Mouse (Mus musculus): ENCODE data around the gene Dtx3. TPM values are rescaled to one million over a fixed set of nuclear protein-coding genes. Genes with fewer than 3 reads are reported as not detected.
A peak's percentile ranks its signal among the peaks of the same experiment; 100 is the strongest.
"Not testable (repeated sequence)": the region's sequence is repeated elsewhere in the genome, so short reads cannot be mapped to it uniquely, and the experiment has no call there.

Gene Dtx3
- polyA plus RNA-seq, 1 experiment from 2014 or later: 129 TPM

- H3K36me3 ChIP-seq: peaks cover 78% of the 10 kb centered on the region
- no peak overlapping the region for H3K4me3 ChIP-seq (replicated peaks)
- peaks cover 36% of the 10 kb centered on the region for H3K4me1 ChIP-seq
- H3K4me2 ChIP-seq: no peak overlapping the region
- H3K9me3 ChIP-seq (replicated peaks): no peaks in the 10 kb centered on the region
- ATAC-seq (replicated peaks; ENCODE audit: low FRiP score): no peak
- no peaks in the 10 kb centered on the region for H3K27me3 ChIP-seq
- 83% methylated on average over 8 of the region's 8 CpGs for WGBS
- no peak overlapping the region for H3K27ac ChIP-seq
- H3K9ac ChIP-seq: no peak overlapping the region
These were observed 4.8 kb upstream of the Dtx3 start for GRCm38 (mm10) chr10:127200279-127200678.

- H3K27ac ChIP-seq: no peak overlapping the region
- no peak overlapping the region for H3K4me2 ChIP-seq
- WGBS: 78% methylated on average over 11 of the region's 11 CpGs
- H3K9ac ChIP-seq: no peak overlapping the region
- peaks cover 44% of the 10 kb centered on the region for H3K4me1 ChIP-seq
- no peak overlapping the region for H3K4me3 ChIP-seq (replicated peaks)
- ATAC-seq (replicated peaks; ENCODE audit: low FRiP score): no peak
- H3K9me3 ChIP-seq (replicated peaks): no peaks in the 10 kb centered on the region
- H3K27me3 ChIP-seq: no peaks in the 10 kb centered on the region
- H3K36me3 ChIP-seq: peaks cover 70% of the 10 kb centered on the region
These were observed 3.9 kb upstream of the Dtx3 start for GRCm38 (mm10) chr10:127199474-127199873.

GRCm38 (mm10) chr10:127199068-127199467, 3.5 kb upstream of the Dtx3 start:
- no peaks in the 10 kb centered on the region for H3K27me3 ChIP-seq
- no peak overlapping the region for H3K4me2 ChIP-seq
- WGBS: 46% methylated on average over 5 of the region's 5 CpGs
- no peak overlapping the region for H3K9ac ChIP-seq
- H3K4me1 ChIP-seq: peaks cover 48% of the 10 kb centered on the region
- H3K27ac ChIP-seq: peak overlapping the region; percentile 45; the same call in 1 of the 2 replicates
- H3K36me3 ChIP-seq: peaks cover 67% of the 10 kb centered on the region
- H3K4me3 ChIP-seq (replicated peaks): no peak overlapping the region
- no peak for ATAC-seq (replicated peaks; ENCODE audit: low FRiP score)
- no peaks in the 10 kb centered on the region for H3K9me3 ChIP-seq (replicated peaks)

GRCm38 (mm10) chr10:127198492-127198891, 3.0 kb upstream of the Dtx3 start:
- Histone ChIP-seq H3K9me3 (replicated peaks) (no peaks in the 10 kb centered on the region), H3K4me1 (peaks cover 49% of the 10 kb centered on the region), H3K36me3 (peaks cover 62% of the 10 kb centered on the region), H3K9ac (no peak overlapping the region), H3K4me2 (no peak overlapping the region), H3K27ac (peak overlapping the region; percentile 45; the same call in 1 of the 2 replicates), H3K27me3 (no peaks in the 10 kb centered on the region), H3K4me3 (replicated peaks) (no peak overlapping the region)
- WGBS: 43% methylated on average over 2 of the region's 2 CpGs
- ATAC-seq (replicated peaks; ENCODE audit: low FRiP score): no peak

GRCm38 (mm10) chr10:127197505-127198110, 2.1 kb upstream of the Dtx3 start:
- WGBS: 74% methylated on average over 11 of the region's 11 CpGs
- H3K4me1 ChIP-seq: peaks cover 57% of the 10 kb centered on the region
- H3K4me2 ChIP-seq: no peak overlapping the region
- no peak overlapping the region for H3K4me3 ChIP-seq (replicated peaks)
- H3K9ac ChIP-seq: no peak overlapping the region
- no peak for ATAC-seq (replicated peaks; ENCODE audit: low FRiP score)
- peaks cover 61% of the 10 kb centered on the region for H3K36me3 ChIP-seq
- no peaks in the 10 kb centered on the region for H3K9me3 ChIP-seq (replicated peaks)
- peak overlapping the region; percentile 97 for H3K27ac ChIP-seq
- H3K27me3 ChIP-seq: no peaks in the 10 kb centered on the region

GRCm38 (mm10) chr10:127197104-127197503, 1.6 kb upstream of the Dtx3 start:
- WGBS: 92% methylated on average over 8 of the region's 8 CpGs
- no peak overlapping the region for H3K4me3 ChIP-seq (replicated peaks)
- peaks cover 61% of the 10 kb centered on the region for H3K36me3 ChIP-seq
- H3K9me3 ChIP-seq (replicated peaks): no peaks in the 10 kb centered on the region
- peak overlapping the region; percentile 97 for H3K27ac ChIP-seq
- H3K4me2 ChIP-seq: no peak overlapping the region
- ATAC-seq (replicated peaks; ENCODE audit: low FRiP score): no peak
- peaks cover 61% of the 10 kb centered on the region for H3K4me1 ChIP-seq
- no peaks in the 10 kb centered on the region for H3K27me3 ChIP-seq
- H3K9ac ChIP-seq: no peak overlapping the region

- ATAC-seq (replicated peaks; ENCODE audit: low FRiP score): peak; percentile 80
- Histone ChIP-seq H3K4me3 (replicated peaks) (peak overlapping the region; percentile 96), H3K36me3 (peaks cover 58% of the 10 kb centered on the region), H3K9me3 (replicated peaks) (no peaks in the 10 kb centered on the region), H3K4me1 (peaks cover 64% of the 10 kb centered on the region), H3K4me2 (peak overlapping the region; percentile 94), H3K9ac (peak overlapping the region; percentile 91; the same call in 1 of the 2 replicates), H3K27ac (peak overlapping the region; percentile 97), H3K27me3 (no peaks in the 10 kb centered on the region)
- 3% methylated on average over 5 of the region's 5 CpGs for WGBS
These were observed 864 bp upstream of the Dtx3 start for GRCm38 (mm10) chr10:127196392-127196791.

- H3K9me3 ChIP-seq (replicated peaks): no peaks in the 10 kb centered on the region
- H3K9ac ChIP-seq: peak overlapping the region; percentile 91
- no peaks in the 10 kb centered on the region for H3K27me3 ChIP-seq
- H3K4me2 ChIP-seq: peak overlapping the region; percentile 94
- peak overlapping the region; percentile 97 for H3K27ac ChIP-seq
- H3K36me3 ChIP-seq: peaks cover 50% of the 10 kb centered on the region
- ATAC-seq (replicated peaks; ENCODE audit: low FRiP score): peak; percentile 64
- H3K4me1 ChIP-seq: peaks cover 81% of the 10 kb centered on the region
- H3K4me3 ChIP-seq (replicated peaks): peak overlapping the region; percentile 96
- WGBS: 5% methylated on average over 22 of the region's 22 CpGs
These were observed 850 bp downstream of the Dtx3 start for GRCm38 (mm10) chr10:127194428-127195327.

- no peak overlapping the region for H3K4me3 ChIP-seq (replicated peaks)
- no peak overlapping the region for H3K9ac ChIP-seq
- H3K9me3 ChIP-seq (replicated peaks): no peaks in the 10 kb centered on the region
- H3K27ac ChIP-seq: no peak overlapping the region
- H3K27me3 ChIP-seq: no peaks in the 10 kb centered on the region
- no peak for ATAC-seq (replicated peaks; ENCODE audit: low FRiP score)
- H3K4me2 ChIP-seq: no peak overlapping the region
- 79% methylated on average over 9 of the region's 9 CpGs for WGBS
- peaks cover 35% of the 10 kb centered on the region for H3K36me3 ChIP-seq
- peaks cover 83% of the 10 kb centered on the region for H3K4me1 ChIP-seq
These were observed 2.5 kb downstream of the Dtx3 start for GRCm38 (mm10) chr10:127193011-127193410.

GRCm38 (mm10) chr10:127192057-127192328, 3.5 kb downstream of the Dtx3 start:
- ATAC-seq (replicated peaks; ENCODE audit: low FRiP score): not testable (repeated sequence)

GRCm38 (mm10) chr10:127191191-127192056, 4.1 kb downstream of the Dtx3 start:
- no peak overlapping the region for H3K9ac ChIP-seq
- 80% methylated on average over 19 of the region's 19 CpGs for WGBS
- no peak overlapping the region for H3K4me3 ChIP-seq (replicated peaks)
- peaks cover 30% of the 10 kb centered on the region for H3K36me3 ChIP-seq
- no peaks in the 10 kb centered on the region for H3K27me3 ChIP-seq
- peaks cover 77% of the 10 kb centered on the region for H3K4me1 ChIP-seq
- no peaks in the 10 kb centered on the region for H3K9me3 ChIP-seq (replicated peaks)
- no peak overlapping the region for H3K4me2 ChIP-seq
- H3K27ac ChIP-seq: peak overlapping the region; percentile 93
- no peak for ATAC-seq (replicated peaks; ENCODE audit: low FRiP score)

More at GRCm38 (mm10) chr10:127192057-127192328, 3.5 kb downstream of the Dtx3 start:
- H3K4me3 ChIP-seq (replicated peaks); H3K9ac ChIP-seq; H3K9me3 ChIP-seq (replicated peaks); H3K27me3 ChIP-seq; H3K27ac ChIP-seq; H3K4me2 ChIP-seq: not testable (repeated sequence)
- Histone ChIP-seq H3K4me1 (peaks cover 82% of the 10 kb centered on the region), H3K36me3 (peaks cover 25% of the 10 kb centered on the region)
- 88% methylated on average over 1 of the region's 1 CpGs for WGBS
